Mouse (Mus musculus) megakaryocyte progenitor cell, adult 5-6 weeks (primary cell): ENCODE data around the gene Scamp1. TPM values are rescaled to one million over a fixed set of nuclear protein-coding genes. Genes with fewer than 3 reads are reported as not detected.

Experiments
- ATAC-seq: replicated peaks from 2 replicates; pipeline ENCODE4 v1.8.0; 2016; ENCODE audit warnings: mild to moderate bottlenecking, moderate TSS enrichment, inconsistent platforms; ENCODE audit not compliant: poor library complexity
- total RNA-seq, 2 experiments: library from RNA; stranded (forward) in 1 of 2; stranded (reverse) in 1 of 2; fragments of 157-497, 149-512 nt in 1 of 2; fragments of 200-1000 nt in 1 of 2; gene quantifications; 2 replicates each; pipeline versions ENCODE4 v1.2.3 to v1.2.4; 2015 to 2017

Scamp1 gene
- total RNA-seq, 2 experiments from 2014 or later, result 11.0 to 20.0 TPM

DNA sequence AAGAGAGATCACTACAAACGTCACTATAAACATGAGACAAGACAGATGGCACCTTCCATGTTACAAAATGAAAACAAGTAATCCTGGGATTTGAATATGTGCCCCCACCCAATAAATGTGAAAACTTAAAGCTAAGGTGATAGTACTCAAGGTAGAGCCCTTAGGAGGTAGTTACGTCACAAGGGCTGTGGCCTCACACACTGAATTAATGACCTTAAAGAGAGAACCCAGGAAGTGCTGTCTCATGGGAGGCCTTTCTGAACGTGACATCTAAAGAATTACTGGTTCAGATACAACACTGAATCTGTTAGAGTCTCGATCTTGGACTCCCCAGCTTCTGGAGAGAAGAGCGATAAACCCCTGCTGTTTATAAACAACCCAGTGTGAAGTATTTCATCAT lies 6.2 kb downstream of the Scamp1 start:
- no peak for ATAC-seq

DNA sequence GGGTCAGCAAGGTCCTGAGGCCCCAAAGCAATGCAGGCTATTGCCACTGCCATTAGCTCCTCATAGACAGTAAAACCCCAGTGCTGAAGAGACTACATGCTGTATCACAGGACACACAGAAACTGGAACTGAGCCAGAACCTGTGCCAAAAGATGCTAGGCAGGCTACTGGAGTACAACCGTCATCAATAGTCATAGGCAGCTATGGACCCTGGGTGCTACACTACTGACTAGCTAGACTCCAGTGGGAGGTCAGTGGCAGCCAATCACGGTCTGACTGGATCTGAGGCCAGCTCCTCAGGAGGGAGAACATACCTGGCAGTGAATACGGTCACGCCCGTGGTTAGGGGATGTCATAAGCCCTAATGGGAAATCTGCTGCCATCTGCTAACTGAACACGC lies 14.4 kb downstream of the Scamp1 start:
- peak; percentile 38 for ATAC-seq

DNA sequence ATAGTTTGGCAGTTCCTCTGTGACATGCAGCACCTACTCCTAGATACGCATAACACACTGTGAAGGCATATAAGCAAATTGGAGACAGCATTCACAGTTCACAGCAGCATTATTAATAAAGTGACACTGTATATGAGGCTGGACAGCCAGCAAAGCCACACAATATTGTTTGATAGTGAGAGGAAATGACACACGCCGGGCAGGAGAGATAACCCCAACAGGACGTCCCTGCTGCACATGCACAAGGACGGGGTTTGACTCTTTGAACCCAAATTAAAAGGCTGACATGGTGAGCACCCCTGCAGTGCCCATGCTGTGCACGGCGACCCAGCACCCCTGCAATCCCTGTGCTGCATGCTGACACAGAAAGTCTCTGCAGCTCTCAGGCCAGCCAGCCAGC lies 17.5 kb downstream of the Scamp1 start:
- ATAC-seq, result peak; percentile 49

GRCm38 (mm10) chr13:94267190-94267589 lies 18.5 kb downstream of the Scamp1 start:
- no peak for ATAC-seq

DNA sequence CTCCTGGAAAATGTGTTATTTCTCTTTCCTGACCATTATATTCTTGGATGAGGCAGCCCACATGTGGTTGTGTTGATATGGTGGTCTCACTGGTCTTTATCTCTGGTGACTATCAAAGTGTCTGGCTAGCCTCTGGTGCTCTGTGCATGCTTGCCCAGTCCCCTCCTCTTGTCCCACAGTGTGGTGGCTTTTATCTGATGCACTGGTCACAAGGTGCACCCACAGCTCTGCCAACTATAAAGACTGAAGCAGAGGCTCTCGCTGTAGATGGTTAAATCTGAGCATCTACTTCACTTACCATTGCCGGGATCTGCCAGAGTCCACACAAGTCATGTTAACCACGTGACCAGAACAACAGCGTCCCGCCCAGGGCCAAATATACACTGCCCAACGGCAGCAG lies 19.1 kb downstream of the Scamp1 start:
- peak; percentile 24; the same call in 1 of the 2 replicates for ATAC-seq

DNA sequence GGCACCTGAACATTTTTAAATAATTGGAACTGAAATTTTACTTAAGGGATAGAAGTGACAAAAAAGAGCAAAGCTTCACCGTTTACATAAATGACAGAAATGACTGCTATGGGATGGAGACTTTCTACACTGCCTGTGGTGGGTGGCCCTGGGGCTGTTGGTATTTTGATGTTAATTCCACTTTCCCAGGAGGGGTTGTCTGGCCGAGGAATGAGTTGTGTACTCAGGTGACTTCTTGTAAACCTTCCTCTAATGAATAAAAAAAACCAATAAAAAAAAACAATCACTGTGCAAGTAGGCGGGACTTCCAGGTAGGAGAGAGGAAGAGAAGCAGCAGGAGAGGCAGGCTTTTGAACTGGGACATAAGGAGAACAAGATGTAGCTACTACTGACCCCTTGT lies 20.4 kb downstream of the Scamp1 start:
- no peak for ATAC-seq

- ATAC-seq, result peak; percentile 68
Measured at GRCm38 (mm10) chr13:94263943-94264342, 21.7 kb downstream of the Scamp1 start.

DNA sequence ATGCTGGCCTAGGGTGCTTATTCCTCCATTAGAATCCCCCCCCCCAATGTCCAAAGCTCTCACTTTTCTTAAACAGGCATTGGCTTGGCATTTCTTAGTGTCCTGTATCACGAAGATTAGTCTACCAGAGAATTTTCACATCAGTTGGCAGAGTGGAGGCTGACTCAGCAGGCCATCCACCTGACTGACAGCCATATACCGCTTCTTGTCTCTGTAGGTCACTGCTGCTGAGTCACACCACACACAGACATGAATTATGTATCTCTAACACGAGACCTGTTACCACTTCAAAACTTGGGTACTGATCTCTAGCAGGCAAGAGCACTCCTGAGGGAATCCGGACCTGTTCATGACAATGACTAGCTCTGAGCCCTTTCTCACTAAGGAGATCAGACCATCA lies 23.1 kb downstream of the Scamp1 start:
- peak; percentile 54 for ATAC-seq

DNA sequence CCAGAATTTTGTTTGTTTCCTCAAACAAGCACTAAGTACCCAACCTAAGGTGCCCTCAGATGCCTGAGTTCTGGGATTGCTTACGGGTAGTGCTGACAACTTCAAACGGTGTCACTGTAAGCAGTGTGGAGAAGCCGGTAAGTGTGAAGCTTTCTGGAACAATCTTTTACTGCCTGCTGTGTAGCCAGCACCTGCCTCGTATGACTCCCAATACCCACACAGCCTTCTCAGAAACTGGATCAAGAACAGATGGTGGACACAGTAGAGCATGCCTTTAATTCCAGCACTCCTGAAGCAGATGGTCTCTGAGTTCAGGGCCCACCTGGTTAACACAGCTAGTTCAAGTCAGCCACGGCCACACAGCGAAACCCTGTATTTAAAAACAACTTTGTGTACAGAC lies 24.0 kb downstream of the Scamp1 start:
- no peak for ATAC-seq

- ATAC-seq, result no peak
Measured at GRCm38 (mm10) chr13:94260961-94261360, 24.7 kb downstream of the Scamp1 start.

DNA sequence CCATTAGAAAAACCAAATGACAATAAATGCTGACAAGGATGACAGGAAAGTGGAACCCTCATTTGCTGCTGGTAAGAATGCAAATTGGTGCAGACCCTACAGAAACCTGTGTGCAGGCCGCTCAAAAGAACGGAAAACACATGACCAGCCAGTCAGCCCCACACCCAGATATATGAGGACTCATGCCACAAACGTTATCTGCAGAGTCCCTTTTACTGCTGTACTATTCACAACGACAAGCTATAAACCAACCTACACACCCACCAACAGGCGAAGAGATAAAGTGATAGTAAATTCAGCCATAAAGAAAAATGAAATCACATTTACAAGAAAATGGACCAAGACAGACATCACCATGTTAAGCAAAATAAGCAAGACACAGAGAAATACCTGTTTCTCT lies 26.4 kb downstream of the Scamp1 start:
- ATAC-seq, result peak; percentile 41; the same call in 1 of the 2 replicates

DNA sequence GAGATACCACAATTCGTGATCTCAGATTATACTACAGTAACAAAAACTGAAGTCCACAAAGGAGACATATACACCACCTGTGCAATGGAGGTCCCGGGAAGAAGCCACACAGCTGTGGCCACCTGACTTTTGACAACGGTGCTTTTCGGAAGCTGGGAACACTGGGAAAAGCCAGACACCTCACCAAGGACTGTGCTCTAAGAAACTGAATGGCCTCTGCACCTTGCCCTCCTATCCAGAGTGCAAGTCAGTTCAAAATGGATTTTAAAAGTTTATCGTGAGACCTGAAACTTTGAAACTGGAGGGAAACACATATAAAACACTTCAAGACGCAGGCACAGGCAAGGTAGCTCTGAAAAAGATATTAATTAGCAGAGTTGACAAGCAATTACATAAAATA lies 27.1 kb downstream of the Scamp1 start:
- no peak for ATAC-seq

- ATAC-seq, result no peak
Measured at GRCm38 (mm10) chr13:94257711-94258110, 27.9 kb downstream of the Scamp1 start.

GRCm38 (mm10) chr13:94255176-94255575 lies 30.5 kb downstream of the Scamp1 start:
- ATAC-seq, result peak; percentile 20; the same call in 1 of the 2 replicates

DNA sequence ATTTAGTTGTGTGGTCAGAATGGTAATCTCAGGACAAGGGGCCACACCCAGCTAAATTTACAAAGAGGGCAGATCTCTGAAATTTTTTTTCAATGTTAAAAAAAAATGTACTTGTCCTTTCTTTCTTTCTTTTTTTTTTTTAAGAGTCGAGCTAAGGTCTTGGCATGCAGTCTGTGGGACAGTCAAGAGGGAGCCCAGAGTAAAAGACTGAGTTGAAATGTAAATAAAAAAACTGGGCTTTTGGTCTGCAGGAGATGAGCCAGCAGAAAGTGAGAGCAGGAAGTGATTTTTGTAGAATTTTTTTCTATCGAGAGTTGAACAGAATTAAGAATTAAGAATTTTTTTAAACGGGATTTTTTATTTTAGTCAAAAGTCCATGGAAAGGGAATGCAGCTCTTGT lies 31.4 kb downstream of the Scamp1 start:
- ATAC-seq, result no peak

DNA sequence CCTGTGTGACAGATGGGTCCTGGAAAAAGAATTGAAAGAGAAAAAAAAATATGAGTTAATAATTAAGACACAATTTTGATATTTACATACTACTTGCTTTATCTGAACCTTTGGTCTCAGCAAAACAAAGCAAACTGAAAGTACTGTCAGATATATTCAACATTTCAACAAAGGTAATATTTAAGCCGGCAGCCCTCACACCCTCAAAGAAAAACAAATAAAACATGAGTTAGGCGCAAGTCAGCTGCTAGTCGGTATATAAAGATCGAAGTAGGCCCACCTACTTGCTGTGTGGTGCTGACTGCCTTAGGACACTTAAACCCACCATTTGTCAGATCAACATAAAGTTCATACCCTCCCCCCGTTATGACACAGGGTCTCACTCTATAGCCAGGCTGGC lies 32.6 kb downstream of the Scamp1 start:
- ATAC-seq, result no peak

DNA sequence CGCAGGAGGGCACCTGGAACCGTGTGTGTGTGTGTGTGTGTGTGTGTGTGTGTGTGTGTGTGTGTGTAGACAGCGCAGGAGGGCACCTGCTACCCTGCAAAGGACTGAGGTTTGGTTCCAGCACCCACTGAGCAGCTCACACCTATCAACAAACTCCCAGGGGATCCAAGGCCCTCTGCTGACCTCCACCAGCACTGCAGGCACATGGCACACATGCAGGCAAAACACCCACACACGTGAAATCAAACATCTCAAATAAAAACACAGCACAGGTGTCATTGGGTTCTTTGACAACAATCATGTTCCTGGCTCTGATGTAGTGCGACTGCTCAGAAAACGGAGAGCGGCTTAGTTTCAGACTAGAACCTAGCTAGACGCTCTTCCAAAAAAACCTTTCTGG lies 34.9 kb downstream of the Scamp1 start:
- 0 out of 2 replicates have a peak, but pooled peaks have one; percentile 46 for ATAC-seq

- ATAC-seq, result no peak
Measured at GRCm38 (mm10) chr13:94250188-94250587, 35.5 kb downstream of the Scamp1 start.

GRCm38 (mm10) chr13:94242897-94243296 lies 42.8 kb downstream of the Scamp1 start:
- ATAC-seq, result no peak

DNA sequence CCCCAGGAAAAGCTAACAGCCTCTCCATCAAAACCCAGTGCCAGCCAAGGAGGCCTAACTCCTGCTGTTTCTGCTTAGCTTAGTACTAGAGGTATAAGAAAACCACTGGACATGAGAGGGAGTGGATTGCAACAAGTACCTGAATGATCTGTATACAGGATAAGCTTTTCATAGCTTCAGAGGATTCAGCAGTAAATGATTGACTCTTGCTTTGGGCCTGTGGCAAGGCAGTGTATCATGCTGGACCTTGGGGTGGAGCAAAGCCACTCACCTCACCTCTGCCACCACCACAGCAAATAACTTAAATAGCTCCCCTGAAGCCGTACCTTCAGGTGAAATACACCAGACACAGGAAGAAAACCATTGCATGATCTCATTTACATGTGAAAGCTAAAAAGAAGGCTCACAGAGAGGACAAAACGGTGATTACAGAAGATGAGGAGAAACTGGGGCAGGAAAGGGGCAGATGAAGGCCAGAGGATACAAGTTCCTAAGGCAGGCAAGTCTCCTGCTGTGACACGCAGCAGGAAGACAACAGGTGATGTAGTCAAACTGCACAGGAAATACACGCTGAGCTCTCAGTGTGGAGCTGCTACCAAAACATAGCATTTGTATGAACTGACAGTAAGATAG lies 43.6 kb downstream of the Scamp1 start:
- ATAC-seq, result no peak

- peak; percentile 50 for ATAC-seq
Measured at GRCm38 (mm10) chr13:94240873-94241272, 44.8 kb downstream of the Scamp1 start.

- ATAC-seq, result no peak
Measured at GRCm38 (mm10) chr13:94240111-94240510, 45.5 kb downstream of the Scamp1 start.

DNA sequence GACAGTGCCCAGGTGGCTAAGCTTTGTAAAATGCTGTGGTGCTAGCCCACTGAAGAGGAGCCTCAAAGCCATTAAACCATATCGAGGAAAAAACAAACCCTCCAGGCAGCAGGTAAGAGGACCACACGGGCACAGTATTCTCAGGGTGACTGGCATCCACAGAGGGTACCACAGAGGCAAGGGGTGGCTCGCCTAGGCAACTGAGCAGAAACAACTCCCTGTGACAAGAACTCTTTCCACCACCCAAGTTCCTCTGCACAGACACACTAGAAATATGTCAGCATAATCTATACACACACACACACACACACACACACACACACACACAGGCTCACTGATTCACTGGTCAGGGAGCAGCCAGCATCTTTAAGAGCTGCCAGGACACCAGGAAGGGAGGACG lies 46.2 kb downstream of the Scamp1 start:
- ATAC-seq, result no peak
